Mouse (Mus musculus): Measurements from ENCODE around the gene Dnajb3. TPM values are rescaled to one million over a fixed set of nuclear protein-coding genes. Genes with fewer than 3 reads are reported as not detected.
"Not testable (repeated sequence)": the region's sequence is repeated elsewhere in the genome, so short reads cannot be mapped to it uniquely, and the experiment has no call there.

Dnajb3 gene
- total RNA-seq, 2 experiments from 2014 or later = 0.45 to 0.56 TPM

DNA sequence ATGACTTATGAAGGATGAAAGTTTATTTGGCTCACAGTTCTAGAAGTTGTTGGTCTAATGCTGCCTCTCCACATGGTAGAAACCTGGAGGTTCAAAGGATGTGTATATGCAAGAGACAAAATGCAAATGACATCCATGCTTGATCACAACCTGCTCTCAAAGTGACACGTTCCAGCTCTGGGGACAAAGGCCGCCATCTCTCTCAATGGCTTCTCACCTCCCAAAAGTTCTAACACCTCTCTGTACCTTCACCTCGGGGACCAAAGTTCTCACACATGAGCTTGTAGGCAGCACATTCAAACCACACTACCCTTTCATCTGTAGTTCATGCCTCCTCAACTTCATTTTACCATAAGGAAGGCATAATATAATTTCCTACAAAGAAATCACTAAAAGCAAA, 12.0 kb upstream of the Dnajb3 start:
- DNase-seq = no peak
- intact Hi-C loops (cut with DNase I) = no loop called here

DNA sequence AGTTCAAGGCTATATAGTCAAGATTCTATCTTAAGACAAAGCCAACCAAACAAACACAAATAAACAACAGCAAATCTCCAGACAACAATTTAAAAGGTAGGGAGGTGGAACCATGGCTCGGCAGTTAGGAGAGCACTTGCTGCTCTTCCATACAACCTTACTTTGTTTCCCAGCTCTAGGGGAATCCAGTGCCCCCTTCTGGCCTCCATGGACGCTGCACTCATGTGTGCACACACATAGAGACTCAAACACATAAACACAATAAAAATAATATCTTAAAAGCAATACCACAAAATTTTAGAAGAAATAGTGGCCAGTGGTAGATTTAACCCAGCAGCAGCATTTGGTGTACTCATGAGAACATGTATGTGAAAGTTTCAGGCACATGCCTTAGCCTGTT, 11.6 kb upstream of the Dnajb3 start:
- DNase-seq = no peak
- intact Hi-C loops (cut with DNase I) = no loop called here

DNA sequence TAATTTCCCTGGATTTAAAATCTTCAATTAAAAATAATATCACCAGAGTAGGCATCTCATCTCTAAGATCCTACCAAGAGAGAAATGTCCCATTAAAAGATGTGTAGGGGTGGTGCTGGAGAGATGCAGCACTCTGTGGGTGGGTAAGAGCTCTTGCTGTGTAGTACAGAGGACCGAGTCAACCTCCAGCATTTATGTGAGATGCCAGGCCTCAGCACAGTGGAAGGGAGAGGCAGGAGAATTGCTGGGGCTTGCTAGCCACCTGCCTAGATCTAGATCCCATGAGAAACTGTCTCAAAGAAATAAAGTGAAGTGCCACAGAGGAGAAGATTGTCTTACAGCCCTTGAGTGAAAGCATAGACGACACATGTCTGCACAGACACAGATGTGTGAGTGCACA, 11.0 kb upstream of the Dnajb3 start:
- intact Hi-C loops (cut with DNase I) = no loop called here

DNA sequence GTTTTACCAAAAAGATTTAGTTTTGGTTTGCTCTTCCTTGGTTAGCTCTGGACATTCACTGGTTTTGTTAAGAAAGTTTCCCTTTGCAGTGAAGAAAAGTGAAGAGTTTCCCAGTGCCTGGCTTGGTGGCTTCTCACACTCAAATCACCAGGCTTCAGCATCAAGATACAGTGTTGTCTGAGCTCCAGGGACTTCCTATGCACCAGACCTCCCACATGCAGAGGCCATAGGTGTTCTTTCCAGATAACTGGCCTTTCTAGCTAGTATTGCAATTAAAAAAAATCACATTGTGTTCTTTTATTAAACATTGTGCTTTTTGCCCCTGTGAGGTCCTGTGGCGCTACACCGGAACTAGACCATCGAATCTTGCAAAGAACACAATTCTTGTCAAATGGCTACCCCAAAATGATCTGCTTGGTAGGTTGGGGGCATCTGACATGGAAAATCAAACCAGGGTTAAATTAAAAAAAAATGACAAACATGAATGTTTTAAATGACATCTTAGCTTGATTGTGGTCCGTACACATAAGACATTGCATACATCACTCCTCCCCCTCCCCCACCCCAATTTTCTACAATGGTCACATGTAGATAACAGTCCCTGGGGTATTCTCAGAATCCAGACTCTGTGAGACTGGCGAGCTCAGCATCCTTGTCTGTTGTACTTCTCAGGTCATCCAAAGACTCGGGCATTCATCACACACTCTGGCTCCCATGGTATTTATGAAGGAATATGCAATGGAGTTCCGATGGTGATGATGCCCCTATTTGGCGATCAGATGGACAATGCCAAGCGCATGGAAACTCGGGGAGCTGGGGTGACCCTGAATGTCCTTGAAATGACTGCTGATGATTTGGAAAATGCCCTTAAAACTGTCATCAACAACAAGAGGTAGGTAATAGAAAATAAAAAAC, 10.1 kb upstream of the Dnajb3 start:
- no peak for DNase-seq

More for the DNA sequence above, 11.0 kb upstream of the Dnajb3 start:
- no peak for DNase-seq

DNA sequence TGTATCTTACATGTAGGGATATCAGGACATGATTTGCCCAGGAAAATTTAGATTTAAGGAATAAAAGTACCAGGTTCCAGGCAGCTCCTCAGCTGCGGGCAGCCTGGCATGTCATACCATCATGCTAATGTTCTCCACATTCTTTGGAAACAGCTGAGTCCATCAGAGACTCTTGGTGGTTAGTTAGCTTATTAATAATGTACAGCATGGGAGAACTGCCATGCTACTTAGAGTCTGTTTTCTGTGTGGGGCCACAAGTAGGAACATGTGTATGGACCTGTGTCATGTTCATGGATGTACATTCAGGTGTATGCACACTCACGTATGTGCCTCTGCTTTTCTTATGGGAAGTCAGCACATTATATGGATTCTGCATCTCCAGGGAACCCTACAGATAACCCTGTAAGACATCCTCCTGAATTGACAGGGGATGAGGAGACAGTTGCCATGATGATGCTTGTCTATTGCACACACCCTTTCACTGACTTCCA, 8.9 kb upstream of the Dnajb3 start:
- intact Hi-C loops (cut with DNase I) = no loop called here
- DNase-seq = peak in 1 of 2 experiments; percentile 2

More for the DNA sequence above, 10.1 kb upstream of the Dnajb3 start:
- intact Hi-C loops (cut with DNase I) = no loop called here

DNA sequence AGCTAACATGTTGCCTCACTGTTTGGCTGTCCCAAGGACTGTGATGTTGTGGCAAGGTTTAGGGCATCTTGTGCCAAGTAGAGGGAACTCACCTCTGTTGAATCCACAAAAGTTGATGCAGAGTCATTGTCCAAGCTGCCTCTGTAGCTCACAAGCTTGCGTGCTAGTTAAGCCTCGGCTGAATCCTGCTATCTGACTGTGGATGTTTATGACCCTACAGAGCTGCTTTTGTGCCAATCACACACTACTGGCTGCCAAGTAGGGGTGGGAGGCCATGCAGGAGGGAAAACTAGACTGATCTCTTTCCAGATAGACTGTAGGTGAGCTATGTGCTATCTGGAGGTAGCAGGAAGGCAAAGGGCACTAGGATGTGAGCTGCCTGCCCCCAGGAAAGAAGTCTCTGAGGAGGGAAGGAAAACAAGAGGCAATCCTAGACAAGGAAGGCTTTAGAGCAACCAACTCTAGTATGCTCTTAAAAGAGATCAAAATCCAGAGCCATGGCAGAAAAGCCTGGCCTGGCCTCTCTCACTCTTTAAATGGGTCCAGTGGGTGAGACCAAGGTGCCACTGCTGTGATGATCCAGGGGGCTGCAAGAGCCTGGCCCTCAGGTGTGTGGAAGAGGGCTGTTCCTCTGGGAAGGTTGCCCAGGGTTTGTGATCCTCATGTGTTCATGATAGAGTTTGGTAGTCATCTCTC, 8.3 kb upstream of the Dnajb3 start:
- peak in 1 of 2 experiments; percentile 4 for DNase-seq
- intact Hi-C loops (cut with DNase I) = no loop called here

DNA sequence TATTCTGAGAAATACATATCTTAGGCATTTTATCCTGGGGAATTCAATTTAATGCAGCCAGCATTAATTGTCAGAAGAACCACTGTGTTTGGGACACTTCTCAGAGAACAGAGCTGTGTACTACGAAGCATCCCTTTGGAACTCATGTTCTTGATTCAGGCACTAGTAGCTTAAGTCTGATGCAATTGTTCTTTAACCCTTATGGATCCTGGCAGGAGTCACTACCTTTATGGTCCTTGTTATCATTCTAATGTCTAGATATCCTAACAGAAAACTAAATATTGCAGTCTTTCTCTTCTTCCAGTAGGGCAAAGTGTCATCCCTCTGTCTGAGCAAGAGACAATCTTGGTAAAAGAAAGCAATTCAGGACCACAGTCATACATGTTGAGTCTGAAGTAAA, 7.5 kb upstream of the Dnajb3 start:
- no peak for DNase-seq

DNA sequence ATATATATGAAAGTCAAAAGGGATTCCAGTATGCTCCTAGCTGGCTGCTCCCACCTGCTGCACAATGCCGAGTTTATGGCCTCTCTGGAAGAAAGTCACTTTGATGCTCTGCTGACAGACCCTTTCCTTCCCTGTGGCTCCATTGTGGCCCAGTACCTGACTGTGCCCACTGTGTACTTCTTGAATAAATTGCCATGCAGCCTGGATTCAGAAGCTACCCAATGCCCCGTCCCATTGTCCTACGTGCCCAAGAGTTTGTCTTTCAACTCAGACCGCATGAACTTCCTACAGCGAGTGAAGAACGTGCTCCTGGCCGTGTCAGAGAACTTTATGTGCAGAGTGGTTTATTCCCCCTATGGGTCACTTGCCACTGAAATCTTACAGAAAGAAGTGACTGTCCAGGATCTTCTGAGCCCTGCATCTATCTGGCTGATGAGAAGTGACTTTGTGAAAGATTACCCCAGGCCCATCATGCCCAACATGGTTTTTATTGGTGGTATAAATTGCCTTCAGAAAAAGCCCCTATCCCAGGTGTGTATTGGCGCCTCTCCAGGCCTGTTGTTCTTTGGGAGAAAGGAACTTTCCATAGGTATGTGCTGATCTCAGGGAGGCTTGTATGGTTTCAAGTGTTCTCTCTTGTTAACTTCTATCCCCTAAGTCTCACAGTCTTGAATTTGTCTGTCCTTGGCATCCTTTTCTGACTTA, 6.9 kb upstream of the Dnajb3 start:
- peak in 1 of 2 experiments; percentile 4 for DNase-seq

More for the DNA sequence above, 7.5 kb upstream of the Dnajb3 start:
- intact Hi-C loops (cut with DNase I) = no loop called here

DNA sequence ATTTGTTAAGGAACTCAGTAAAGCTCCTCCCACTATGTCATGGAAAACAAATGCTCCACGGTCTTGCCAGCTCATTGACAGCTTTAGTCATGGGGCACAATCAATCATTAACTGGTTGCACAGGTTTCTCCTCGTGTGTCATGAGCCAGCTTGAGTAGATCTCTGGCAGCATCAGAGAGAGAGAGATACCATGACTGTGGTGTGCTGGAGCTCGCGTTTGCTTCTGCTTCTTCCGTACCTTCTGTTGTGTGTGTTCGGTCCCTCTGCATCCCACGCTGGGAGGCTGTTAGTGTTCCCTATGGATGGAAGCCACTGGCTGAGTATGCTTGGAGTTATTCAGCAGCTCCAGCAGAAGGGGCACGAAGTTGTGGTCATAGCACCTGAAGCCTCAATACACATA, 6.2 kb upstream of the Dnajb3 start, which contains the start of gene Ugt1a1:
Gene Ugt1a1 (plus strand): TSS at position 148 of the 400 bp plus-strand sequence.
- peak in 1 of 2 experiments; percentile 10 for DNase-seq

More for the DNA sequence above, 6.9 kb upstream of the Dnajb3 start:
- intact Hi-C loops (cut with DNase I) = no loop called here

DNA sequence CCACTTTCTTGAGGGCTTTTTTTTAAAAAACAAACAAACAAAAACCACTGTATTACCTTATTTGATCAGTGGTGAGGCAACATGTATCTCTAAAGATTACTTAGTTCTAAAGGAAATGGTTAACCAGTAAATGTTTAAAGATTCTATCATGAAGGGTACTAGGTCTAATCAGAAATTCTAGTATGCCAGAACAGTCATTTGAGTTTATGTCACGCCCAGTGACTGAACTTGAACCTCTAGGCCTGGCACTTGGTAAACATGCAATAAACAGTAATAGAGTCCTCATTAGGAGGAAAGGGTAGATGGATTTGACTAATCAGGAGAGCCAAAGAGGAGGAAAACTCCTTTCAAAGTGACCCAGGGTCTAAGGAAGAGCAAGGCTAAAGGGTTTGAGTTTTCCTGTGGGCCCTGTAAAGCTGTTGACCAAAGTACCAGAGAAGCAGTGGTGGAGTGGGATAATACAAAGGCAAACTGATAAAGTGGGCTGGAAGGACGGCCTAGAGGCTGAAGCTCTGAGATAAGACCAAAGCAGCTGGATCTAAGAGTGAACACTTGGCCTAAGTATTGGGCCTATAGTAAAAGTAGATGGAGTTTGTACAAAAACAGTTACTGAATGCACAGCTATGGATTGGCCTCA, 1.4 kb upstream of the Dnajb3 start:
- DNase-seq = no peak
- intact Hi-C loops (cut with DNase I) = no loop called here

More for the DNA sequence above, 6.2 kb upstream of the Dnajb3 start, which contains the start of gene Ugt1a1:
- intact Hi-C loops (cut with DNase I) = no loop called here

DNA sequence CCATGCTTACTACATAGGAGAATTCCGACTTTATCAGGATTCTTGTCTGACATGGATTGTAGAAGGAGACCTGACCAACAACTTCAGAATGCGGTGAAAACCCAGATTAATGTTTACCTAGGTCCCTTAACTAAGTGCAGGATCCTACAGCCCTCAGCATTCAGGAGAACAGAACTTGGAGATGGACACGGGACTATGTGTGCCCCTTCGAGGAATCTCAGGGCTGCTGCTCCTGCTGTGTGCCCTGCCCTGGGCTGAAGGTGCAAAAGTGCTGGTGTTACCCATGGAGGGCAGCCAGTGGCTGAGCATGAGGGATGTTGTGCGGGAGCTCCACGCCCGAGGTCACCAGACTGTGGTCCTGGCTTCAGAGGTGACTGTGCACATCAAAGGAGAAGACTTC, 5.1 kb downstream of the Dnajb3 start, which contains the start of gene Ugt1a2:
Gene Ugt1a2 (plus strand): TSS at position 146 of the 400 bp plus-strand sequence.
- DNase-seq = no peak
- intact Hi-C loops (cut with DNase I) = no loop called here

DNA sequence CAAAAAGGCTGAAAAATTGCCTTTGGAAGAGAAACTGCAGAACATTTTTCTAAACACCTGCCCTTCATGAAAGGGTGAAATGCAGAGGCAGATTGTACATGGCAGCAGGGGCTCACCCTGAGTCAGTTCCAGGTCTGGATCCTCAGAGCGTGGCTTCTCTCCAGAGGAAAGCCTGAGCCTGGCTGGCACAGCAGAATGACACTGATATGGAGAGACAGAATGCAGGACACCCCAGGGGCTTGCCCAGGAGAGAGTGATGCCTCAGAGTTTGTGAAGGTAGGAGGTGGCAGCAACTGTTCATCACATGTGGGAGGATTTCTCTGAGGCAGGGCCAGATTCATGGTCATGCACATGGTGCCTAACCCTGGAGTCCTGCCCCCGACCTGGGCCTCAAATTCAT, 5.6 kb downstream of the Dnajb3 start:
- intact Hi-C loops (cut with DNase I) = no loop called here
- no peak for DNase-seq

DNA sequence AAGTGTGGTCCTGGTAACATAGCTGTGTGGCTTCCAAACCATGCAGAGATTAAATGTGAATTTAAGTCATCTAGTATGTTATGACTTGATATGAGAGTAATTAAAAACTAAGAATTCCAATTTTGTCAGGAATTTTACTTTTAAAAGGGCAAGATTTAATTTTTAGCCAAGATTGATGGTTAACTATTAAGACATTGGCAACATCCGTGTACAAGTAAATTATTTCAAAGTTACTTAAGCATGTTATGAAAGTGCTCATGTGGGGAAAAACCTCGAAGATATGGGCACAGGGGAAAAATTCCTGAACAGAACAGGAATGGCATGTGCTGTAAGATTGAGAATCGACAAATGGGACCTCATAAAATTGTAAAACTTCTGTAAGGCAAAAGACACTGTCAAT, 8.1 kb downstream of the Dnajb3 start:
- intact Hi-C loops (cut with DNase I) = no loop called here
- no peak for DNase-seq

DNA sequence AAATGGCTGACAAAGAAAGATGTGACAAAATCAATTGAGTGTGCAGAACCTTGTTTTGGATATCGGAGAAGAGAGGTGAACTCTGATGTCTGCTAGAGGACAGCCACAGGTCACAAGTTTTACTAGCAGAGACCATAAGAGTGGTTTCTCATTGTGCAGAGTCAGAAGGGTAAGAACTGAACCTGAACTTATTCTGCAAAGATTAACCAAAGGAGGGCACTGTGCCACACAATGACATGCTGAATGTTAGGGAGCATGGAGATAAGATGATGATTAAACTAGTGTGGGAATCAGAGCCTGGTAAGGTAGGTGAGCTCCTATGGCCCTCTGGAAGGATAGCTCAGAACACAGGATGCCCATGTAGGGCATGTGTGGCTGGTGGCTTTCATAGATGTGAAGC, 9.9 kb downstream of the Dnajb3 start:
- no peak for DNase-seq

DNA sequence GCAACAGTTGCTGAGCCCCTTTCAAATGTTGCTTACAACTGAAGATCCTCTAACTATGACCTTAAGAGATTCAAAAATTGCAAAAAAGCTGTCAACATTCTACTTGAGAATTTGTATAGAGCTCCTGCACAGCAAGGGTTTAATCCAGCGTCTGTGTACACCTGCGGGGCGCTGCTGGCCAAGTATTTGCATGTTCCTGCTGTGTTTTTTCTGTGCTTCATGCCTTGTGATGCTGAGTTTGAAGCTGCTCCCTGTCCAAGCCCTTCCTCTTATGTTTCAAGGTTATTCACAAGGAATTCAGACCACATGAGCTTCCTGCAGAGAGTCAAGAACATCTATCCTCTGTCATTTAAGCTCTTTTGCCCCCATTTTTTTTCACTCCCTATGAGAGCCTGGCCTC, 13.4 kb downstream of the Dnajb3 start:
- intact Hi-C loops (cut with DNase I) = no loop called here
- no peak for DNase-seq

More for the DNA sequence above, 9.9 kb downstream of the Dnajb3 start:
- intact Hi-C loops (cut with DNase I) = no loop called here

DNA sequence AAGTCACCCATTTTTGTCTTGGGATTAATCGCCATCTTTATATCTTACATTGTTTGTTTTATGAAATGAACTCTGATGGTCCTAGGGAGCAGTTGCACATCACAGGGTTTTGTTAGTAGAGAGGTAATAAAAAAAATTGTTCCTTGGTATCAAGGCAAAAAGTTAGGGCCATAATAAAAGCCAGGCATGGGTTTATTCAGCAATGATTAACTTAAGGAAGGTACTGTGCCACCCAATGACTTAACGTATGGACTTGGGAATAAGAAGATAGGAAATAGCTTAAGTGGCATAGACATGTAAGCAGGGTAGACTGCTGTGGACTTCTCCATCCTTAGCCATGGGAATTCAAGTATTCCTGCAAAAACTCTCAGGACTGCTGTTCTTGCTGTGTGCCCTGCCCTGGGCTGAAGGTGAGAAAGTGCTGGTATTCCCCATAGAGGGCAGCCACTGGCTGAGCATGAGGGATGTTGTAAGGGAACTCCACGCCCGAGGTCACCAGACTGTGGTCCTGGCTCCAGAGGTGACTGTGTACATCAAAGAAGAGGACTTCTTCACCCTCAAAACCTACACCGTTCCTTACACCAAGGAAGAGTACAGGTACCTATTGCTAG, 19.2 kb downstream of the Dnajb3 start:
- intact Hi-C loops (cut with DNase I) = no loop called here
- DNase-seq = no peak

DNA sequence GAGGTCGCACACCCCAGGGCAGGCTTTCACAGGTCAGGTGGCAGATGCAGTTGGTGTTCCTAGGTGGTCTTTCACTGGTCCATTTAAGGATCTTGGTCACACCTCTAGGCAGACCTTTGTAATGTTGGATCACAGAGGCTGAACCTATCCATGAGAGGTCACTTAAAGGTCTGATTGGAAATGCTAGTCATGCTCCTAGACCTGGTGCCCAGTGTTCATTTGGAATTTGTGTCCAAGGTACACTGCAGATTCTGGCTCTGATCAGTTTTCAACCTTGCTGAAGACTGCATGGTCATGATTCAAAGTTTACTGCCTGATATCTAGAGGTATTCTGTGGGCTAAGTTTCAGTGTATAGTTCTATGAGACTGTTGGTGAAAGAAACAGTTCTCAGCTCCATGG, 25.9 kb downstream of the Dnajb3 start:
- no peak for DNase-seq
- intact Hi-C loops (cut with DNase I) = no loop called here

DNA sequence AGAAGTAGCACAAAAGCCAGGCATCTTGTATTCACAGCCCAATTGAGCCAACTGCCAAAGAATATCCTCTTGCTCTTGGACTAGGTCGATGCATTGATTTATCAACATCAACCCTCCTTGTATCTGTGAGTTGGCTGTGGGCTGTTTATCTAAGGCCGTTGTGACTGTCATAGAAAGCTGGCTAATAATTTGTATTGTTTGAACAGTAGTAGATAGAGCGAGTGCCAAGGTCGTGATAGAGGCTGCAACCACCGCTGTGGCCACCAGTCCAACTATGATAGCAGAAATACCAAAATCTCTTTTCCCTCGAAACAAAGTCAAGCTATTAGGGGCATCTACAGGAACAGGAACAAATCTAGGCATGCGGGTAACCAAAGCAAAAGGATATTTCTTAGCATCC, 33.4 kb downstream of the Dnajb3 start:
- DNase-seq; intact Hi-C loops (cut with DNase I): not testable (repeated sequence)

DNA sequence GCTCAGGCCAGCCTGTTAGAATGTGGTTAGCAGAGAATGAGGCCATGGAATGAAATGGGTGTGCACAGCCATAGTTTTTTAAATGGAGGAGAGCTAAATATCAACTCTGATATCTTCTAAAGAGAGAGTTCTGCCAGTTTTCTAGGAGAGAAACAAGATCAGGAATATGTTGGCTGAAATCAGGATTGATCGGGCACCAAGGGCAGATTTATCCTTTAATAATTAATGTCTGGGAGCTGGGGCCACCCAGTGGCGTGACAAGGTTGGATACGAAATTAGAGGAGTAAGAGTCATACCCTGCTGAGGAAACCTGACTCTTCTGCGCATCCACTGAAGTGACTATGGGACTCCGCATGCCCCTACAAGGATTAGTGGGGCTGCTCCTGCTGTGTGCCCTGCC, 39.9 kb downstream of the Dnajb3 start, which contains the start of gene Ugt1a5:
Gene Ugt1a5 (plus strand): TSS at position 302 of the 400 bp plus-strand sequence.
- no peak for DNase-seq
- intact Hi-C loops (cut with DNase I) = no loop called here

DNA sequence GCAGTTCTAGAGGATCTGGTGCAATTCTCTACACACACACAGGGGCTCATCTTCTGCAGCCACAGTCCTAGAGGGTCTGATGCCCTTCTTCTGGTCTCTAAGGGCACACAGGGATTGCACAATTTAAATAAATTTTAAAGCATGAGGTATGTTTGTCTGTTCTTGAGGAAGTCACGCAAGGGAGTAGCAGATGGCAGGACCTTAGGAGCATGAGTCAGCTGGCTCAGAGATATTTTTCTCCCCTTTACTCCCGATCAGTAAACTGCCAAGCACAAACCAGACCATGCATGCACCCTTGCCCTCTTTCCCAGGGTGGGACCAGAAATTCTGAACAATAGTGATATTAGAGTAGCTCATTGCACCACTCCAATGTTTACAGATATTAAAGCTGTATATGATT, 47.2 kb downstream of the Dnajb3 start:
- no peak for DNase-seq
- intact Hi-C loops (cut with DNase I) = no loop called here

All from heart, postnatal 14 days (tissue).